In the genomic region with DNA sequence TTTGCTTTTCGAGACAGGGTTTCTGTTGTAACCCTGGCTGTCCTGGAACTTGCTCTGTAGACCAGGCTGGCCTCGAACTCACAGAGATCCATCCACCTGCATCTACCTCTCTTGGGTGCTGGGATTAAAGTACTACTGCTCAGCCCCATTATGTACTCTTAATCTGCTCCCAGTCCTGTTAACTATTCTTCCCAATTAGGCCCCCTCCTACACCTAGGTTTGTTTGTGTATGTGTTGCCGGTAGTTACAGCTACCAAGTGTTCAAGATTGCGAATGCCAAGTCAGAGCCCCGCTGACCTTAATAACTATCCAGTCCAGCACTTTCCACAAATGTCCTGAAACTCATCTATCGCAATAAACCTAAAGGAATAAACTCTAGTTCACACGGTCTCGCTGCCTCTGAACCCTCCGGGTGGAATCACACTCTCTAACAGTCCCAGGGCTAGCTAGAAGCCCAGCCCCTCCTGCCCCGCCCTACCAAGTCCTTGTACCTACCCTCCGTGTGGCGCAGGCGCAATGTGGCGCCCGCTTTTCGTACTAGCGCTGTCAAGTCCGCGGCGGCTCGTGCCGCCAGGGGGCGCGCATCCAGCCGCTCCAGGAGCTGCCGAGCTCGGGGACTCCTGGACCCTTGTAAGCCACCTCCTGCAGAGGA, we compare ENCODE assay signal across 8 mouse cellular contexts. TPM values are rescaled to one million over a fixed set of nuclear protein-coding genes. Genes with fewer than 3 reads are reported as not detected.
DNase-seq lines count a peak whose midpoint lies in the region; ATAC-seq lines count a peak whose summit lies in the region.

No protein-coding gene starts in this region.

- H3K4me1 ChIP-seq in embryonic facial prominence, embryonic 11.5 days (ENCODE audit: control insufficient read depth, insufficient read depth, low read length), result no peaks in the 10 kb centered on the region
- 0 out of 2 replicates have a peak, but pooled peaks cover under 1% of the 10 kb centered on the region for H3K4me1 ChIP-seq in limb, embryonic 10.5 days
- no peaks in the 10 kb centered on the region for H3K4me1 ChIP-seq in midbrain, embryonic 12.5 days

- no peaks in the 10 kb centered on the region for H3K36me3 ChIP-seq in embryonic facial prominence, embryonic 11.5 days (replicated peaks; ENCODE audit: control insufficient read depth, insufficient read depth, low read depth, low read length)
- H3K36me3 ChIP-seq in limb, embryonic 10.5 days, result no peaks in the 10 kb centered on the region
- no peaks in the 10 kb centered on the region for H3K36me3 ChIP-seq in midbrain, embryonic 12.5 days

- H3K4me3 ChIP-seq in embryonic facial prominence, embryonic 11.5 days (ENCODE audit: low read depth, low read length), result peak overlapping the region; percentile 3; the same call in 1 of the 2 replicates
- H3K4me3 ChIP-seq in limb, embryonic 10.5 days, result peak overlapping the region; percentile 45
- peak overlapping the region; percentile 28 for H3K4me3 ChIP-seq in midbrain, embryonic 12.5 days

- no peaks in the 10 kb centered on the region for H3K9me3 ChIP-seq in embryonic facial prominence, embryonic 11.5 days (replicated peaks; ENCODE audit: control insufficient read depth, low read length)
- H3K9me3 ChIP-seq in limb, embryonic 10.5 days (replicated peaks), result no peaks in the 10 kb centered on the region
- H3K9me3 ChIP-seq in midbrain, embryonic 12.5 days, result no peaks in the 10 kb centered on the region

- no peaks in the 10 kb centered on the region for H3K27me3 ChIP-seq in embryonic facial prominence, embryonic 11.5 days (ENCODE audit: control insufficient read depth, insufficient read depth, low read length)
- peaks cover 4% of the 10 kb centered on the region; the same call in 1 of the 2 replicates for H3K27me3 ChIP-seq in limb, embryonic 10.5 days (ENCODE audit: low read depth, poor library complexity, severe bottlenecking)
- H3K27me3 ChIP-seq in midbrain, embryonic 12.5 days, result peaks cover 4% of the 10 kb centered on the region

- DNase-seq in urinary bladder, adult 18-20 months (ENCODE audit: low spot score in 2 of 2), result peak; percentile 58 to 73
- no peak for DNase-seq in urinary bladder, postnatal 10 days (ENCODE audit: low spot score)
- peak; percentile 91 for DNase-seq in embryonic facial prominence, embryonic 11.5 days (ENCODE audit: low spot score)
- DNase-seq in heart, adult 11 months, result peak; percentile 99
- DNase-seq in kidney, adult 11 months, result peak; percentile 94
- peak; percentile 90 for DNase-seq in limb, embryonic 10.5 days (ENCODE audit: low spot score)
- DNase-seq in skeletal muscle tissue, adult 2 months (ENCODE audit: low read depth, low spot score), result peak; percentile 94

- H3K27ac ChIP-seq in embryonic facial prominence, embryonic 11.5 days (replicated peaks; ENCODE audit: low read depth, low read length), result no peak overlapping the region
- peak overlapping the region; percentile 36; the same call in 1 of the 2 replicates for H3K27ac ChIP-seq in limb, embryonic 10.5 days
- H3K27ac ChIP-seq in midbrain, embryonic 12.5 days (replicated peaks), result no peak overlapping the region

- H3K4me2 ChIP-seq in embryonic facial prominence, embryonic 11.5 days (ENCODE audit: low read depth, low read length), result peak overlapping the region; percentile 30
- H3K4me2 ChIP-seq in midbrain, embryonic 12.5 days (replicated peaks), result peak overlapping the region; percentile 49

- WGBS in embryonic facial prominence, embryonic 11.5 days, result 20% methylated on average over 27 of the region's 27 CpGs
- WGBS in limb, embryonic 10.5 days, result 14% methylated on average over 27 of the region's 27 CpGs
- 22% methylated on average over 27 of the region's 27 CpGs for WGBS in midbrain, embryonic 12.5 days

- H3K9ac ChIP-seq in embryonic facial prominence, embryonic 11.5 days (replicated peaks; ENCODE audit: low read length), result peak overlapping the region; percentile 34; the same call in 1 of the 2 replicates
- no peak overlapping the region for H3K9ac ChIP-seq in midbrain, embryonic 12.5 days (replicated peaks)

- ATAC-seq in embryonic facial prominence, embryonic 11.5 days (replicated peaks; ENCODE audit: insufficient number of reproducible peaks, low FRiP score, low TSS enrichment, low read depth), result peak; percentile 94
- peak; percentile 93 for ATAC-seq in midbrain, embryonic 12.5 days (ENCODE audit: low FRiP score, low read depth)

RNA-seq across cellular contexts. Expression of gene Magix, which starts 1.5 kb away (rescaled TPM):
- polyA plus RNA-seq in embryonic facial prominence, embryonic 11.5 days (2014; fragmentation: Nextera tagmentation; extraction: Ambion mirVana), result 0.10 and 0.15 TPM in 2 replicates
- polyA plus RNA-seq in limb, embryonic 10.5 days (2016; fragmentation: Nextera tagmentation; extraction: Ambion mirVana), result 0.08 and 0.13 TPM in 2 replicates
- 0.09 TPM in 1 of 2 replicates, not detected in the other for polyA plus RNA-seq in midbrain, embryonic 12.5 days (2016; fragmentation: Nextera tagmentation; extraction: Ambion mirVana)

RNA-seq across cellular contexts. Expression of gene Plp2, which starts 8.3 kb away (rescaled TPM):
- 56.3 TPM in 2 replicates for polyA plus RNA-seq in embryonic facial prominence, embryonic 11.5 days (2014; fragmentation: Nextera tagmentation; extraction: Ambion mirVana)
- 72.6 and 77.7 TPM in 2 replicates for polyA plus RNA-seq in limb, embryonic 10.5 days (2016; fragmentation: Nextera tagmentation; extraction: Ambion mirVana)
- 29.2 and 33.2 TPM in 2 replicates for polyA plus RNA-seq in midbrain, embryonic 12.5 days (2016; fragmentation: Nextera tagmentation; extraction: Ambion mirVana)

RNA-seq across cellular contexts. Expression of gene Gpkow, which starts 17.4 kb away (rescaled TPM):
- 42.2 and 44.2 TPM in 2 replicates for polyA plus RNA-seq in embryonic facial prominence, embryonic 11.5 days (2014; fragmentation: Nextera tagmentation; extraction: Ambion mirVana)
- 40.5 and 48.2 TPM in 2 replicates for polyA plus RNA-seq in limb, embryonic 10.5 days (2016; fragmentation: Nextera tagmentation; extraction: Ambion mirVana)
- 43.6 and 45.7 TPM in 2 replicates for polyA plus RNA-seq in midbrain, embryonic 12.5 days (2016; fragmentation: Nextera tagmentation; extraction: Ambion mirVana)

RNA-seq across cellular contexts. Expression of gene Prickle3, which starts 22.5 kb away (rescaled TPM):
- 2.6 and 2.9 TPM in 2 replicates for polyA plus RNA-seq in embryonic facial prominence, embryonic 11.5 days (2014; fragmentation: Nextera tagmentation; extraction: Ambion mirVana)
- polyA plus RNA-seq in limb, embryonic 10.5 days (2016; fragmentation: Nextera tagmentation; extraction: Ambion mirVana), result 6.4 and 9.1 TPM in 2 replicates
- 2.6 and 2.7 TPM in 2 replicates for polyA plus RNA-seq in midbrain, embryonic 12.5 days (2016; fragmentation: Nextera tagmentation; extraction: Ambion mirVana)

RNA-seq across cellular contexts. Expression of gene Wdr45, which starts 34.6 kb away (rescaled TPM):
- 17.3 and 22.6 TPM in 2 replicates for polyA plus RNA-seq in embryonic facial prominence, embryonic 11.5 days (2014; fragmentation: Nextera tagmentation; extraction: Ambion mirVana)
- polyA plus RNA-seq in limb, embryonic 10.5 days (2016; fragmentation: Nextera tagmentation; extraction: Ambion mirVana), result 18.1 and 20.8 TPM in 2 replicates
- 26.4 and 27.0 TPM in 2 replicates for polyA plus RNA-seq in midbrain, embryonic 12.5 days (2016; fragmentation: Nextera tagmentation; extraction: Ambion mirVana)
